Mouse (Mus musculus): ENCODE results near the gene Col6a2. TPM values are rescaled to one million over a fixed set of nuclear protein-coding genes. Genes with fewer than 3 reads are reported as not detected.

Gene Col6a2
- polyA plus RNA-seq, 1 experiment from 2014 or later: 53.0 TPM

- Histone ChIP-seq H3K9me3 (replicated peaks) (no peaks in the 10 kb centered on the region), H3K4me2 (replicated peaks) (no peak overlapping the region), H3K9ac (no peak overlapping the region), H3K4me1 (no peaks in the 10 kb centered on the region; the same call in 1 of the 2 replicates), H3K36me3 (no peaks in the 10 kb centered on the region), H3K4me3 (no peak overlapping the region), H3K27ac (no peak overlapping the region), H3K27me3 (no peaks in the 10 kb centered on the region)
- ATAC-seq (ENCODE audit: low FRiP score): no peak
- 87% methylated on average over 3 of the region's 3 CpGs for WGBS
These were observed 24.0 kb upstream of the Col6a2 start for GRCm38 (mm10) chr10:76647390-76647789.

GRCm38 (mm10) chr10:76645686-76646085 is 22.3 kb upstream of the Col6a2 start:
- no peak for ATAC-seq (ENCODE audit: low FRiP score)
- H3K4me2 ChIP-seq (replicated peaks): no peak overlapping the region
- no peaks in the 10 kb centered on the region; the same call in 1 of the 2 replicates for H3K4me1 ChIP-seq
- H3K27me3 ChIP-seq: no peaks in the 10 kb centered on the region
- H3K27ac ChIP-seq: no peak overlapping the region
- 90% methylated on average over 4 of the region's 4 CpGs for WGBS
- H3K4me3 ChIP-seq: no peak overlapping the region
- H3K36me3 ChIP-seq: no peaks in the 10 kb centered on the region
- no peaks in the 10 kb centered on the region for H3K9me3 ChIP-seq (replicated peaks)
- H3K9ac ChIP-seq: no peak overlapping the region

- no peak for ATAC-seq (ENCODE audit: low FRiP score)
- no peak overlapping the region for H3K27ac ChIP-seq
- no peaks in the 10 kb centered on the region for H3K27me3 ChIP-seq
- no peaks in the 10 kb centered on the region for H3K9me3 ChIP-seq (replicated peaks)
- H3K36me3 ChIP-seq: no peaks in the 10 kb centered on the region
- no peak overlapping the region for H3K4me3 ChIP-seq
- no peak overlapping the region for H3K9ac ChIP-seq
- H3K4me1 ChIP-seq: no peaks in the 10 kb centered on the region; the same call in 1 of the 2 replicates
- no peak overlapping the region for H3K4me2 ChIP-seq (replicated peaks)
These were observed 21.6 kb upstream of the Col6a2 start for GRCm38 (mm10) chr10:76645066-76645465.

- Histone ChIP-seq H3K9me3 (replicated peaks) (no peaks in the 10 kb centered on the region), H3K27ac (no peak overlapping the region)
- no peak for ATAC-seq (ENCODE audit: low FRiP score)
These were observed 20.6 kb upstream of the Col6a2 start for GRCm38 (mm10) chr10:76643999-76644398.

GRCm38 (mm10) chr10:76643446-76643845 is 20.0 kb upstream of the Col6a2 start:
- H3K4me3 ChIP-seq: no peak overlapping the region
- no peak overlapping the region for H3K27ac ChIP-seq
- ATAC-seq (ENCODE audit: low FRiP score): no peak
- no peaks in the 10 kb centered on the region for H3K9me3 ChIP-seq (replicated peaks)
- H3K9ac ChIP-seq: no peak overlapping the region
- no peaks in the 10 kb centered on the region; the same call in 1 of the 2 replicates for H3K4me1 ChIP-seq
- no peaks in the 10 kb centered on the region for H3K27me3 ChIP-seq
- H3K4me2 ChIP-seq (replicated peaks): no peak overlapping the region
- H3K36me3 ChIP-seq: no peaks in the 10 kb centered on the region
- WGBS: 72% methylated on average over 9 of the region's 9 CpGs

More at GRCm38 (mm10) chr10:76643999-76644398, 20.6 kb upstream of the Col6a2 start:
- 93% methylated on average over 4 of the region's 4 CpGs for WGBS
- H3K36me3 ChIP-seq: no peaks in the 10 kb centered on the region
- H3K4me2 ChIP-seq (replicated peaks): no peak overlapping the region
- H3K9ac ChIP-seq: no peak overlapping the region
- H3K27me3 ChIP-seq: no peaks in the 10 kb centered on the region
- H3K4me1 ChIP-seq: no peaks in the 10 kb centered on the region; the same call in 1 of the 2 replicates
- H3K4me3 ChIP-seq: no peak overlapping the region

- Histone ChIP-seq H3K27ac (no peak overlapping the region), H3K9ac (no peak overlapping the region), H3K9me3 (replicated peaks) (no peaks in the 10 kb centered on the region), H3K4me3 (no peak overlapping the region), H3K27me3 (no peaks in the 10 kb centered on the region), H3K4me1 (no peaks in the 10 kb centered on the region; the same call in 1 of the 2 replicates), H3K4me2 (replicated peaks) (no peak overlapping the region), H3K36me3 (no peaks in the 10 kb centered on the region)
- no peak for ATAC-seq (ENCODE audit: low FRiP score)
- 72% methylated on average over 9 of the region's 9 CpGs for WGBS
These were observed 19.4 kb upstream of the Col6a2 start for GRCm38 (mm10) chr10:76642628-76643434.

GRCm38 (mm10) chr10:76641894-76642627 is 18.6 kb upstream of the Col6a2 start:
- no peak overlapping the region for H3K4me2 ChIP-seq (replicated peaks)
- no peaks in the 10 kb centered on the region for H3K36me3 ChIP-seq
- H3K9ac ChIP-seq: no peak overlapping the region
- no peak for ATAC-seq (ENCODE audit: low FRiP score)
- no peaks in the 10 kb centered on the region; the same call in 1 of the 2 replicates for H3K4me1 ChIP-seq
- H3K27me3 ChIP-seq: no peaks in the 10 kb centered on the region
- H3K9me3 ChIP-seq (replicated peaks): no peaks in the 10 kb centered on the region
- no peak overlapping the region for H3K4me3 ChIP-seq
- 85% methylated on average over 13 of the region's 13 CpGs for WGBS
- no peak overlapping the region for H3K27ac ChIP-seq

GRCm38 (mm10) chr10:76639952-76640351 is 16.5 kb upstream of the Col6a2 start:
- H3K9ac ChIP-seq: no peak overlapping the region
- H3K27me3 ChIP-seq: no peaks in the 10 kb centered on the region
- H3K27ac ChIP-seq: no peak overlapping the region
- ATAC-seq (ENCODE audit: low FRiP score): no peak
- no peak overlapping the region for H3K4me2 ChIP-seq (replicated peaks)
- WGBS: 93% methylated on average over 2 of the region's 2 CpGs
- H3K4me3 ChIP-seq: no peak overlapping the region
- H3K9me3 ChIP-seq (replicated peaks): no peaks in the 10 kb centered on the region
- no peaks in the 10 kb centered on the region; the same call in 1 of the 2 replicates for H3K4me1 ChIP-seq
- H3K36me3 ChIP-seq: no peaks in the 10 kb centered on the region

GRCm38 (mm10) chr10:76636601-76637000 is 13.2 kb upstream of the Col6a2 start:
- H3K4me2 ChIP-seq (replicated peaks): no peak overlapping the region
- H3K27me3 ChIP-seq: no peaks in the 10 kb centered on the region
- no peak overlapping the region for H3K4me3 ChIP-seq
- no peak for ATAC-seq (ENCODE audit: low FRiP score)
- H3K9me3 ChIP-seq (replicated peaks): no peaks in the 10 kb centered on the region
- H3K27ac ChIP-seq: 0 out of 2 replicates have a peak overlapping the region, but pooled peaks have one; percentile 48
- WGBS: 90% methylated on average over 4 of the region's 4 CpGs
- no peak overlapping the region for H3K9ac ChIP-seq
- H3K4me1 ChIP-seq: no peaks in the 10 kb centered on the region
- H3K36me3 ChIP-seq: no peaks in the 10 kb centered on the region

GRCm38 (mm10) chr10:76636026-76636425 is 12.6 kb upstream of the Col6a2 start:
- Histone ChIP-seq H3K4me2 (replicated peaks) (no peak overlapping the region), H3K9ac (no peak overlapping the region), H3K4me1 (no peaks in the 10 kb centered on the region), H3K27me3 (no peaks in the 10 kb centered on the region), H3K36me3 (no peaks in the 10 kb centered on the region), H3K27ac (peak overlapping the region; percentile 48; the same call in 1 of the 2 replicates), H3K9me3 (replicated peaks) (no peaks in the 10 kb centered on the region), H3K4me3 (no peak overlapping the region)
- no peak for ATAC-seq (ENCODE audit: low FRiP score)
- 66% methylated on average over 3 of the region's 3 CpGs for WGBS

- Histone ChIP-seq H3K27me3 (no peaks in the 10 kb centered on the region), H3K9me3 (replicated peaks) (no peaks in the 10 kb centered on the region), H3K9ac (no peak overlapping the region), H3K4me3 (no peak overlapping the region), H3K4me1 (no peaks in the 10 kb centered on the region), H3K4me2 (replicated peaks) (no peak overlapping the region), H3K27ac (peak overlapping the region; percentile 13), H3K36me3 (no peaks in the 10 kb centered on the region)
- no peak for ATAC-seq (ENCODE audit: low FRiP score)
- 85% methylated on average over 5 of the region's 5 CpGs for WGBS
These were observed 11.2 kb upstream of the Col6a2 start for GRCm38 (mm10) chr10:76634584-76634983.

GRCm38 (mm10) chr10:76634094-76634571 is 10.7 kb upstream of the Col6a2 start:
- Histone ChIP-seq H3K4me2 (replicated peaks) (no peak overlapping the region), H3K4me3 (no peak overlapping the region), H3K27ac (no peak overlapping the region; the same call in 1 of the 2 replicates), H3K27me3 (no peaks in the 10 kb centered on the region), H3K9me3 (replicated peaks) (no peaks in the 10 kb centered on the region), H3K4me1 (no peaks in the 10 kb centered on the region), H3K36me3 (no peaks in the 10 kb centered on the region), H3K9ac (no peak overlapping the region)
- ATAC-seq (ENCODE audit: low FRiP score): no peak
- 50% methylated on average over 7 of the region's 7 CpGs for WGBS

All from hindbrain, embryonic 12.5 days (tissue).